Mouse (Mus musculus) urinary bladder, adult 18-20 months (tissue): ENCODE measurements around the gene Mt2.

Experiments
- DNase-seq, 2 experiments: peaks; one replicate each; pipeline ENCODE4 v3.0.0; 2022; ENCODE audit warnings: low spot score in 2 of 2, mixed read lengths in 2 of 2

Mt2 gene

DNA sequence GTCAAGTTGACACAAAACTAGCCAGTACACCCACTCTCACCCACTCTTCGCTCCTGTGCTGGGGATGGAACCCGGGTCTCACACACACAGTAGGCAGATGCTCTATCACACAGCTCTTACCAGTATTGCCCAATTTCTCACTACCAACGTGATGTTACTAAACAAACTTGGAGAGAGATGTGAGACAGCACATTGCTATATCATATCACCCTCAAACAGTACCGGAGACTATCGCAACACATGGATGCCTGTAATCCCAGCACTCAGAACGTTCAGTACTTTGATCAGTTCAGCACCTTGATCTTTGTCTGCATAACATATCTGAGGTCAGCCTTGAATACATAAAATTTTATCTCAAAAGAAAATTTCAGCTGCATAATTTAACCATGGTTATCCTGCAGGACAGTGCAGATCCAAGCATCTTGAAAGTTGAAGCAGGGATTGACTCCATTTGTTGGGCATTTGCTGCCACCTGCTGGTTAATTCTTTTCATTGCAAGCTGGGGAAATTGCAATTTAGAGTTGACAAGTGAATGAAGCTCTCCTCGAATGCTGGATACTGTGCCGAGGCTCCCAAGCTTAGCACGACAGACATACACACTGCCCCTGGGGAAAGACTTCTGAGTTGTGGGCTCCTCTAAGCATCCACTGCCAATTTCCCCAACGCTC is 26.9 kb downstream of the Mt2 start:
- DNase-seq: no peak

GRCm38 (mm10) chr8:94204043-94204442 is 31.6 kb downstream of the Mt2 start:
- DNase-seq: no peak

GRCm38 (mm10) chr8:94205736-94206135 is 33.3 kb downstream of the Mt2 start:
- DNase-seq: peak in 1 of 2 experiments; percentile 32

DNA sequence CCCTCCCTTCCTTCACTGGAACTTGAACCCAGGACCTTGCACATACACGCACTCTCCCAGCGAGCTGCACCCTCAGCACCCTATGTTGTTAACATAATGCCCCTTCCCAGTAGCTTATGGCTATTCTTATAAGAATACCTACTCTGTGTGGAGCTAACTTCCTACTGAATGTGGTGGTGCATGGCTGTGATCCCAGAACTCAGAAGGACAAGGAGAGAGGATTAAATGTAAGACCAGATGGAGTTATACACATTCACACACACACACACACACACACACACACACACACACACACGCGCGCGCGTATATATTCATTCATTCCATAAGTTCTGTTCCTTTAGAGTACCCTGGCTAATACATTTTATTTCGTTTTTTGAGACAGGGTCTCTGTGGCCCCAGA is 33.8 kb downstream of the Mt2 start:
- no peak for DNase-seq

DNA sequence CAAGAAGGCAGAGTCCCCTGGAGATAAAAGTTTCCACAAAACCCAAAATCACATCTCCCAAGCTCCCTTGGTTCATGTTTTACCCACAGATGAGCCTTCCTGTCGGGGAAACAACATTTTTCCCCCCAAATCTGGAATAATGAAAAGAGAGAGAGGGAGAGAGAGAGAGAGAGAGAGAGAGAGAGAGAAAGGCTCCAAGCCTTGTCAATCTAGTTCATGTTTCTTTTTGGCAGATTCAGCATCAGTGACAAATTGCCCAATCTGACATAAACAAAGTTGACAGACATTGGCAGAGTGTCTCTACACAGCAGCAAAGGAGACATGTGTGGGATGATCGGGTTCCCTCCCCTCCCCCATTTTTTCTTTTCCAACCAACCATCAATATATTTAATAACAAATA is 35.0 kb downstream of the Mt2 start:
- DNase-seq: no peak

DNA sequence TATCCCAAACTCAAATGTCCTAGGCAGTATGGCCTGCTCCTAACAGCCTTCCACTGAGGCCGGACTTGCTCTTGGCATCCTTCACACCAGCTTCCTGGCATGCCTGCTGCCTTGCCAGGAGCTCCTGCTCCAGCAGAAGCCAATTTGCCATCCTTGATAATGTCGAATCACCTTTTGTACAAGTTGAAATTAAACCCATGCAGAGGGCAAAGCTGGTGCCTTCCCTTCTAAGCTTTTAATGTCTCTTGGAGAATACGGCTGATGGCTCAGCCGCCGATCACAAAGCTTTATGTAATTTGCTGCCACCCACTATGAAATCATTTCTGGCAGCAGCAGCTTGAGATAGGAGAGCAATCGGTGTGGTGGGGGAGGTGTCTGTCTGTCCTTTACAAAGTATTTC is 37.2 kb downstream of the Mt2 start:
- DNase-seq: no peak

GRCm38 (mm10) chr8:94210225-94210624 is 37.8 kb downstream of the Mt2 start:
- no peak for DNase-seq

DNA sequence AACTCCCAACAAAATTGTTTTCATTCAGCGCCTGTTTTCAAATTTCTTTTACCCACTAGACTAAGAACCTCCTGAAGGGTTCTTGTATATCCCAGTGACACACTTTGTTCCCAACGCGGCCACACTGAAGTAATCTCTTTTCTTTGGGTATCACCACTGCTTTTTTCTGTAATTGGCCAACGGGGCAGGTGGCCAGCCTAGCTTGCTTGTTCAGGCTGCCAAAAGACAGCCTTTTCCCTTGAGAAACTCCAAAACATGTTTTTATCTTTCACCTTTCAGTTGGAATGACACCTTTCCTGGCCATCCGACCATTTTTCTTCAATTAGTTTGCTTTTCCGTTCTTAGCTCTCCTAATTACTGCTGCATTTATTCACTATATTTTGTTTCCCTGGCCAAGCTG is 41.4 kb downstream of the Mt2 start:
- no peak for DNase-seq

DNA sequence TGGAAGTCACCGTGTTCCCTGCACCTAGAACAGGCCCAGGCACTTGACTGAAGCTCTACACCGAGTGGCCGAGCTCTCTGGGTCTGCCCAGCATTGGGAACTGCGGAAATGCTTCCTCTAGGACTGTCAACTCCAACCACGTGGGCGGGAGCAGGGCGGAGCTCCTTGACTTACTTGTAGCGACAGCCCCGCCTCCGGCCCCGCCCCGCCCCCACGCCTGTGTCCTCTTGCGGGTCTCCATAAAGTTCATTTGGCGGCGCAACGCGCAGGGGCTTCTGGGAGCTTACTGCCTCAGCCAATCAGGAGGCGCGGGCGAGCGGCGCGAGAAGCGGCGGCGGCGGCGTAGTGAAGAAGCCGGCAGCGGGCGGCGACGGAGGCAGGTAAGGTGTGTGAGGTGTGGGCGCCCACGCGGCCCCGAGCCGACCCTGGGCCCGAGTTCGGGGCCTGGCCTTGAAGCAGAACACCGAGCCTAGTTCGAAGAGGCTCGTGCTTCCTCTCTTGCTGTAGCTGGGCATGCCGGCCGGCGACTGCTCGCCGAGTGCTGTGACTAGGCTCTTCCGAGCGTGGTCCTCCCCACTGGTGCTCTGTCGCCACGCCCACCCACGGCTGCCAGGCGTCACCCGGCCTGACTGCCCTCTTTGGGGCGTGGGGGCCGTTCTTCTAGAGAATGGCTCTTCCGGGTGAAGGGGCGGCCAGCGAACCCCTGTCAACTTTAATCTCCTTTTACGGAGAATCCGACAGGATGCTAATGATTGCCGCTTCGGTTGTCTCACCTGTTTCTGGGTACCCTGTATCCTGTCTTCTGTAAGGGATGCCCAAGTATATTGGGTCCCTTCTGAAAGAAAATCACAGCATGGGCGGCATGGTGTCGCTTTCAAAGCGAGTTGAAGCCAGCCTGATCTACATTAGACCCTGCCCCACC is 42.0 kb downstream of the Mt2 start, which contains the start of gene Nup93:
Nup93 (plus strand) TSS at position 313 of the 922 bp plus-strand sequence.
- peak; percentile 95 to 97 for DNase-seq
